Mouse (Mus musculus) kidney, adult 2 months (tissue): ENCODE results near the gene Apod. TPM values are rescaled to one million over a fixed set of nuclear protein-coding genes. Genes with fewer than 3 reads are reported as not detected.

Source experiments
- DNase-seq: peaks from one replicate; pipeline ENCODE4 v3.0.0; 2021
- H3K27ac ChIP-seq: fragments of 200-500 bp; 2 replicates; pipeline ENCODE4 v1.5.1; 2012; ENCODE audit warnings: low read depth, low read length, control low read depth, inconsistent platforms; ENCODE audit not compliant: insufficient read depth
- H3K27me3 ChIP-seq: fragments of 200-500 bp; replicated peaks from 2 replicates; pipeline ENCODE4 v1.6.1; 2012; ENCODE audit warnings: mild to moderate bottlenecking, moderate library complexity, low read length, inconsistent platforms; ENCODE audit not compliant: control insufficient read depth, insufficient read depth
- H3K36me3 ChIP-seq: fragments of 200-500 bp; 2 replicates; pipeline ENCODE4 v1.6.1; 2012; ENCODE audit warnings: mild to moderate bottlenecking, moderate library complexity, low read length, inconsistent platforms; ENCODE audit not compliant: control insufficient read depth, insufficient read depth
- H3K4me1 ChIP-seq: fragments of 200-500 bp; 2 replicates; pipeline ENCODE4 v1.6.1; 2011; ENCODE audit warnings: low read length; ENCODE audit not compliant: control insufficient read depth, insufficient read depth
- H3K4me3 ChIP-seq: fragments of 200-500 bp; 2 replicates; pipeline ENCODE4 v1.5.1; 2011; ENCODE audit warnings: mild to moderate bottlenecking, low read depth, low read length, control low read depth; ENCODE audit not compliant: insufficient read depth
- CTCF ChIP-seq: fragments of 200-500 bp; conservative IDR thresholded peaks from 2 replicates; pipeline ENCODE4 v1.5.1; 2011; ENCODE audit warnings: low read depth, mild to moderate bottlenecking, control low read depth, low read length, moderate library complexity, mixed read lengths; ENCODE audit not compliant: insufficient read depth, insufficient read length
- POLR2A ChIP-seq: fragments of 200-500 bp; IDR thresholded peaks from one replicate; pipeline ENCODE4 v1.6.1; 2011; ENCODE audit warnings: low read depth, low read length, control low read depth
- WGBS: fragments of 180-500 bp; shearing (Covaris S2); methylation state at CpG from one replicate; pipeline ENCODE4 v1.1.7; 2018; 5-methylcytosine and 5-hydroxymethylcytosine counted together
- polyA plus RNA-seq: library from polyadenylated mRNA; depleted of rRNA; stranded (reverse); fragments of >200 nt; gene quantifications from 2 replicates; pipeline ENCODE4 v1.2.3, GENCODE M21; 2012; rRNA removed

Gene Apod
- polyA plus RNA-seq, 1 experiment = 1.4 TPM

DNA sequence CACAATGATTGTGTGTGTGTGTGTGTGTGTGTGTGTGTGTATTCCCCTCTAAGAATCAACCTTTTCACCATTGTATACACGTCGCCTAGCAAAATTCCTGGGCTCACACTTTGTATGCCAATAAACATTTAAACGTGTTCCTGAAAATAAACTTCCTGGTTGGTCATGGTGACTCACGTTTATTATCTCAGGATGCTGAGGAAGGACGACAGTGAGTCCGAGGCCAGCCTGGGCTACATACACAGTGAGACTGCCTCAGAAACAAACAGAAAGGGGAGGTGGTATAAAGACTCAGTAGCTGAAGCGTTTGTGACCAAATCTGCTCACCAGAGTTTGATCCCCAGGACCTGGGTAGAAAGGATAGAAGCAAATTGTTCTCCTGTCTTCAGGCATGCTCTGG, 67.2 kb downstream of the Apod start:
- no peak for DNase-seq
- no peaks in the 10 kb centered on the region for H3K4me1 ChIP-seq
- H3K4me3 ChIP-seq = no peak overlapping the region
- H3K27ac ChIP-seq = no peak overlapping the region
- no peaks in the 10 kb centered on the region; the same call in 1 of the 2 replicates for H3K36me3 ChIP-seq
- 64% methylated on average over 7 of the region's 7 CpGs for WGBS
- TF ChIP-seq CTCF (no peak), POLR2A (no peak)
- no peaks in the 10 kb centered on the region; the same call in 1 of the 2 replicates for H3K27me3 ChIP-seq

Other genes starting within 250 kb of the Apod start
- 16.8 and 18.0 TPM in 2 replicates for gene Xxylt1, start 233.4 kb downstream of the Apod start, polyA plus RNA-seq
- gene Acap2, start 113.6 kb downstream of the Apod start, polyA plus RNA-seq = 7.7 and 8.6 TPM in 2 replicates
- 30.4 and 33.5 TPM in 2 replicates for gene Ppp1r2, start 39.5 kb downstream of the Apod start, polyA plus RNA-seq
- 197 and 276 TPM in 2 replicates for gene Bdh1, start 107.5 kb upstream of the Apod start, polyA plus RNA-seq